Mouse (Mus musculus): ENCODE measurements around the gene Galnt11. TPM values are rescaled to one million over a fixed set of nuclear protein-coding genes. Genes with fewer than 3 reads are reported as not detected.
"Not testable (repeated sequence)": the region's sequence is repeated elsewhere in the genome, so short reads cannot be mapped to it uniquely, and the experiment has no call there.

Gene Galnt11
- 29.3 and 29.8 TPM in 2 replicates for polyA plus RNA-seq (2016; fragmentation: Nextera tagmentation; extraction: Ambion mirVana)

GRCm38 (mm10) chr5:25221604-25222003 is at the start of gene Galnt11:
Gene Galnt11 (plus strand): TSS chr5:25221904.
- peak within 1 kb of the TSS; percentile 85 for H3K4me3 ChIP-seq
- H3K9me3 ChIP-seq, result no peaks in the 10 kb centered on the region
- no peaks in the 10 kb centered on the region for H3K27me3 ChIP-seq (replicated peaks; ENCODE audit: low read depth, poor library complexity, severe bottlenecking)
- WGBS, result 90% methylated on average over 3 of the region's 3 CpGs
- no peak for DNase-seq (ENCODE audit: low spot score)
- H3K4me1 ChIP-seq, result peaks cover 9% of the 10 kb centered on the region
- peaks cover 6% of the 10 kb centered on the region; the same call in 1 of the 2 replicates for H3K36me3 ChIP-seq (replicated peaks)
- peak within 1 kb of the TSS; percentile 95 for H3K27ac ChIP-seq (replicated peaks)

- H3K36me3 ChIP-seq (replicated peaks); H3K9me3 ChIP-seq; H3K4me1 ChIP-seq; H3K27ac ChIP-seq (replicated peaks); DNase-seq (ENCODE audit: low spot score); H3K4me3 ChIP-seq; H3K27me3 ChIP-seq (replicated peaks; ENCODE audit: low read depth, poor library complexity, severe bottlenecking): not testable (repeated sequence)
- WGBS, result 91% methylated on average over 5 of the region's 5 CpGs
Observed at GRCm38 (mm10) chr5:25177937-25178336, 43.8 kb upstream of the Galnt11 start.

GRCm38 (mm10) chr5:25178543-25178942 is 43.2 kb upstream of the Galnt11 start:
- H3K27me3 ChIP-seq (replicated peaks; ENCODE audit: low read depth, poor library complexity, severe bottlenecking); H3K36me3 ChIP-seq (replicated peaks); H3K4me3 ChIP-seq; DNase-seq (ENCODE audit: low spot score); H3K4me1 ChIP-seq; H3K27ac ChIP-seq (replicated peaks); H3K9me3 ChIP-seq: not testable (repeated sequence)
- 95% methylated on average over 4 of the region's 4 CpGs for WGBS

GRCm38 (mm10) chr5:25179284-25179683 is 42.4 kb upstream of the Galnt11 start:
- 91% methylated on average over 4 of the region's 4 CpGs for WGBS
- DNase-seq (ENCODE audit: low spot score), result no peak
- Histone ChIP-seq H3K36me3 (replicated peaks) (no peaks in the 10 kb centered on the region), H3K27me3 (replicated peaks; ENCODE audit: low read depth, poor library complexity, severe bottlenecking) (no peaks in the 10 kb centered on the region), H3K4me3 (no peak overlapping the region), H3K4me1 (peaks cover 8% of the 10 kb centered on the region), H3K27ac (replicated peaks) (no peak overlapping the region), H3K9me3 (no peaks in the 10 kb centered on the region)

GRCm38 (mm10) chr5:25179936-25180488 is 41.7 kb upstream of the Galnt11 start:
- Histone ChIP-seq H3K27me3 (replicated peaks; ENCODE audit: low read depth, poor library complexity, severe bottlenecking) (no peaks in the 10 kb centered on the region), H3K27ac (replicated peaks) (no peak overlapping the region), H3K36me3 (replicated peaks) (no peaks in the 10 kb centered on the region), H3K4me3 (no peak overlapping the region), H3K9me3 (no peaks in the 10 kb centered on the region), H3K4me1 (peaks cover 8% of the 10 kb centered on the region)
- no peak for DNase-seq (ENCODE audit: low spot score)
- 89% methylated on average over 3 of the region's 3 CpGs for WGBS

- DNase-seq (ENCODE audit: low spot score), result no peak
- Histone ChIP-seq H3K9me3 (no peaks in the 10 kb centered on the region), H3K27ac (replicated peaks) (no peak within 1 kb of the TSS), H3K36me3 (replicated peaks) (no peaks in the 10 kb centered on the region), H3K27me3 (replicated peaks; ENCODE audit: low read depth, poor library complexity, severe bottlenecking) (no peaks in the 10 kb centered on the region), H3K4me3 (no peak within 1 kb of the TSS), H3K4me1 (peaks cover 8% of the 10 kb centered on the region)
- 76% methylated on average over 1 of the region's 1 CpGs for WGBS
Observed at GRCm38 (mm10) chr5:25181004-25181531, 40.6 kb upstream of the Galnt11 start, which contains the start of gene Galntl5. Gene Galntl5 (plus strand): TSS chr5:25181460.

GRCm38 (mm10) chr5:25183595-25183994 is 38.1 kb upstream of the Galnt11 start:
- 83% methylated on average over 4 of the region's 4 CpGs for WGBS
- Histone ChIP-seq H3K4me3 (no peak overlapping the region), H3K9me3 (no peaks in the 10 kb centered on the region), H3K27ac (replicated peaks) (no peak overlapping the region), H3K4me1 (peaks cover 26% of the 10 kb centered on the region), H3K36me3 (replicated peaks) (no peaks in the 10 kb centered on the region), H3K27me3 (replicated peaks; ENCODE audit: low read depth, poor library complexity, severe bottlenecking) (no peaks in the 10 kb centered on the region)
- DNase-seq (ENCODE audit: low spot score), result no peak

GRCm38 (mm10) chr5:25184594-25184993 is 37.1 kb upstream of the Galnt11 start:
- H3K4me3 ChIP-seq, result no peak overlapping the region
- no peak for DNase-seq (ENCODE audit: low spot score)
- H3K4me1 ChIP-seq, result peaks cover 26% of the 10 kb centered on the region
- no peak overlapping the region for H3K27ac ChIP-seq (replicated peaks)
- no peaks in the 10 kb centered on the region for H3K27me3 ChIP-seq (replicated peaks; ENCODE audit: low read depth, poor library complexity, severe bottlenecking)
- H3K36me3 ChIP-seq (replicated peaks), result no peaks in the 10 kb centered on the region
- WGBS, result 58% methylated on average over 2 of the region's 2 CpGs
- H3K9me3 ChIP-seq, result no peaks in the 10 kb centered on the region

GRCm38 (mm10) chr5:25187727-25188126 is 34.0 kb upstream of the Galnt11 start:
- Histone ChIP-seq H3K27ac (replicated peaks) (no peak overlapping the region), H3K36me3 (replicated peaks) (no peaks in the 10 kb centered on the region), H3K4me1 (peaks cover 18% of the 10 kb centered on the region), H3K27me3 (replicated peaks; ENCODE audit: low read depth, poor library complexity, severe bottlenecking) (no peaks in the 10 kb centered on the region), H3K4me3 (no peak overlapping the region), H3K9me3 (no peaks in the 10 kb centered on the region)
- DNase-seq (ENCODE audit: low spot score), result no peak

GRCm38 (mm10) chr5:25188802-25189201 is 32.9 kb upstream of the Galnt11 start:
- Histone ChIP-seq H3K4me3 (no peak overlapping the region), H3K36me3 (replicated peaks) (no peaks in the 10 kb centered on the region), H3K27me3 (replicated peaks; ENCODE audit: low read depth, poor library complexity, severe bottlenecking) (no peaks in the 10 kb centered on the region), H3K9me3 (no peaks in the 10 kb centered on the region), H3K4me1 (peaks cover 18% of the 10 kb centered on the region), H3K27ac (replicated peaks) (no peak overlapping the region)
- DNase-seq (ENCODE audit: low spot score), result peak; percentile 19
- WGBS, result 46% methylated on average over 1 of the region's 1 CpGs

- Histone ChIP-seq H3K27ac (replicated peaks) (no peak overlapping the region), H3K36me3 (replicated peaks) (no peaks in the 10 kb centered on the region), H3K4me1 (peaks cover 18% of the 10 kb centered on the region), H3K9me3 (no peaks in the 10 kb centered on the region), H3K4me3 (no peak overlapping the region), H3K27me3 (replicated peaks; ENCODE audit: low read depth, poor library complexity, severe bottlenecking) (no peaks in the 10 kb centered on the region)
- 83% methylated on average over 2 of the region's 2 CpGs for WGBS
- DNase-seq (ENCODE audit: low spot score), result no peak
Observed at GRCm38 (mm10) chr5:25190521-25190920, 31.2 kb upstream of the Galnt11 start.

GRCm38 (mm10) chr5:25211872-25212271 is 9.8 kb upstream of the Galnt11 start:
- Histone ChIP-seq H3K9me3 (no peaks in the 10 kb centered on the region), H3K4me1 (no peaks in the 10 kb centered on the region), H3K4me3 (no peak overlapping the region), H3K36me3 (replicated peaks) (no peaks in the 10 kb centered on the region), H3K27me3 (replicated peaks; ENCODE audit: low read depth, poor library complexity, severe bottlenecking) (no peaks in the 10 kb centered on the region), H3K27ac (replicated peaks) (no peak overlapping the region)
- DNase-seq (ENCODE audit: low spot score), result no peak
- 70% methylated on average over 1 of the region's 1 CpGs for WGBS

- H3K36me3 ChIP-seq (replicated peaks); H3K9me3 ChIP-seq; H3K4me1 ChIP-seq; H3K27me3 ChIP-seq (replicated peaks; ENCODE audit: low read depth, poor library complexity, severe bottlenecking); DNase-seq (ENCODE audit: low spot score); H3K4me3 ChIP-seq; H3K27ac ChIP-seq (replicated peaks): not testable (repeated sequence)
Observed at GRCm38 (mm10) chr5:25213216-25213615, 8.5 kb upstream of the Galnt11 start.
